Mouse (Mus musculus) right cerebral cortex, adult 2 months (tissue): ENCODE measurements at regions not wholly inside any gene's neighbourhood (a gene's known extent, or its start where the extent isn't known, plus 50 kb on each side); places are given as distances from the start of the nearest gene placed in this dataset.
A peak's percentile ranks its signal among the peaks of the same experiment; 100 is the strongest.
"Not testable (repeated sequence)": the region's sequence is repeated elsewhere in the genome, so short reads cannot be mapped to it uniquely, and the experiment has no call there.

Experiments
- DNase-seq, 2 experiments: peaks; one replicate each; pipeline ENCODE4 v3.0.0; 2021 to 2022; ENCODE audit warnings: low spot score in 2 of 2

DNA sequence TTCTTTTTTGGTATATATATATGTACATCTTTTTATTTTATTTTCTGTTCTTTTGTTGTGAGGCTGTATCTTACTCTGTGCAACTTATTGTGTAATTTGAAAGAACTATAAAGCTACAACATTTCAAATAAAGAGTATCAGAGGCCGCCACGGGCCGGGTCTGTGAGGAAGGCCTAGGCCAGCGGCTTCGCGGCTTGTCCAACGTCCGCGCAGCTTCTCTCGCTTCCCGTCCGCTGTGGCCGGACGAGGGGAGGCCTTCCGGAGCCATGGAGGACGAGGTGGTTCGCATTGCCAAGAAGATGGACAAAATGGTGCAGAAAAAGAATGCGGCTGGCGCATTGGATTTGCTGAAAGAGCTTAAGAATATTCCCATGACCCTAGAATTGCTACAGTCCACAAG lies 167.4 kb downstream of the Kif21a start:
- DNase-seq, result not testable (repeated sequence)

GRCm38 (mm10) chr15:90869452-90869851 lies 180.3 kb downstream of the Kif21a start:
- DNase-seq, result no peak

DNA sequence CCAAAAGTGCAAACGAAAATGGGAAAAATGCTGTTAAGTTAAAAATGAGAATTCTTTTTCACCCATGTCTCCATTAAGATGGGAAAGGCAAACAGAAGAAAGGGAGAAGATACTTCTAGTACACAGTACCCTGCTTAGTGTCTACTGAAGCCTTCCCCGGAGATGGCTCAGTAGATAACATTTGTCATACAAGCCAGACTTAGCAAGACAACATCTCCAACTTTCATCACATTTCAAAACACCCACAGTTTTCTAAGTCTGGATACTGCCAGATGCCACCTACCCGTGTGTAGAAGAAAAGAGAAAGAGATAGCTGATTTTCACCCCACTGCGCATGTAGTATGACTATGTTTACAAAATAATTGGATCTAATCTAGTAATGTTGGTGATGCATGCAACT lies 174.5 kb upstream of the Cpne8 start:
- DNase-seq, result not testable (repeated sequence)

GRCm38 (mm10) chr15:90851991-90852390 lies 172.8 kb upstream of the Cpne8 start:
- no peak for DNase-seq

GRCm38 (mm10) chr15:90841471-90841870 lies 162.2 kb upstream of the Cpne8 start:
- peak; percentile 18 to 25 for DNase-seq

- DNase-seq, result no peak
Measured at GRCm38 (mm10) chr15:90835586-90835985, 156.4 kb upstream of the Cpne8 start.

- no peak for DNase-seq
Measured at GRCm38 (mm10) chr15:90827816-90828215, 148.6 kb upstream of the Cpne8 start.

- no peak for DNase-seq
Measured at GRCm38 (mm10) chr15:90822306-90822705, 143.1 kb upstream of the Cpne8 start.

- no peak for DNase-seq
Measured at GRCm38 (mm10) chr15:90819949-90820655, 140.9 kb upstream of the Cpne8 start.

- DNase-seq, result peak in 1 of 2 experiments; percentile 28
Measured at GRCm38 (mm10) chr15:90818161-90818560, 138.9 kb upstream of the Cpne8 start.

GRCm38 (mm10) chr15:90813907-90814306 lies 134.7 kb upstream of the Cpne8 start:
- no peak for DNase-seq

GRCm38 (mm10) chr15:90810341-90810740 lies 131.1 kb upstream of the Cpne8 start:
- DNase-seq, result no peak

GRCm38 (mm10) chr15:90808236-90808635 lies 129.0 kb upstream of the Cpne8 start:
- DNase-seq, result no peak

DNA sequence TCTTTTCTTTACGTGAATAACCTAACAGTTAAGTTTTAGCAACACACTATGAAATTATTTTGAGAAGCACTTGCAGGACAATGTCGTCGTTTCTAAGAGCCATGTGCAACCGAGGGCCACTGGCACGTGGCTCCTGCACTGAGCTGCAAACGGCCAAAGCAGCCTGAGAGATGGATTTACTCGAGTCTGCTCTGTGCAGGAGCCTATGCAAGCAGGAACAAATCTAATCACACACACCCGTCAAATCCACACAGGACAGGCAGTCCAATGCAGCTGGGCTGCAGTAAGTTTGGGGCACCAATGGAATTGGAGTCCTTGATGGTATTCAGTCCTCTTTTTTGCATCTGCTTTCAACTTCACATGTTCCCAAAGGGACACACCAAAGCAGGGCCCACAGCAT lies 118.8 kb upstream of the Cpne8 start:
- DNase-seq, result no peak

DNA sequence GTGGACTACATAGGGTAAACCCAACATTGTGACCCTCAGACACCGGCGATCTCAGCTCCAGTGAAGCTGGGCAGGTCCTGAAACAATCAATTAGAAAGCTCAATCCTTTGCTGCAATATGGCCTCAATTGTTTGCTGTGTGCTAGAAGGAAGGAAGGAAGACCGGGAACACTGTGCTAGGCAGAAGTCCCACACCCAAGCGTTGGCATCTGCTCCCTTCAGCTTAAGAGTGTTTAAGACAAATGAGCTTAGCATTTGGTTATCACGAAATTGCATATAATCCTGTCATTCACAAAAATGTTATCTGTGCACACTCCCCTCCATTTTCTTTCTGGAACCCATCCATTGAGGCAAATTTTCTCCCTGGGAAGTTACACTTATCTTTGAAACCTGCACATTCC lies 110.7 kb upstream of the Cpne8 start:
- DNase-seq, result no peak

- DNase-seq, result no peak
Measured at GRCm38 (mm10) chr15:90784741-90785140, 105.5 kb upstream of the Cpne8 start.

DNA sequence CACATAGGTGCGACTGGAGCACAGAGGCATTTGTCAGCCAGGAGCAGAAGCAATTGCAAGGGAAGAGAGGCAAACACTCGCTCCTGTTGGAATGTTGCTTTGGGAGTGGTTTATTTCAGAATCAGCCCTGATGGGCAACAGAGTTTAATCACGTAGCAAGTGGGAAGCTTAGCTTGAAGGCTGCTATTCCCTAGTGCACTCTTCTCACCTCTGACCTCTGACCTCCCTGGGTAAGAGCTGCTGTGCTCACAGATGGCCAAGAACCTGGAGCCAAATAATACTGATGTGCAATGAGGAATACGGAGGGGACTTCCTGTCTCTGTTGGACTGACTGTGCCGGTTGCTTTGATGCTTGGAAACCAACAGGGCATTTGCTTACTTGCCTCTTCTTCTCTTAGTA lies 88.3 kb upstream of the Cpne8 start:
- DNase-seq, result no peak

DNA sequence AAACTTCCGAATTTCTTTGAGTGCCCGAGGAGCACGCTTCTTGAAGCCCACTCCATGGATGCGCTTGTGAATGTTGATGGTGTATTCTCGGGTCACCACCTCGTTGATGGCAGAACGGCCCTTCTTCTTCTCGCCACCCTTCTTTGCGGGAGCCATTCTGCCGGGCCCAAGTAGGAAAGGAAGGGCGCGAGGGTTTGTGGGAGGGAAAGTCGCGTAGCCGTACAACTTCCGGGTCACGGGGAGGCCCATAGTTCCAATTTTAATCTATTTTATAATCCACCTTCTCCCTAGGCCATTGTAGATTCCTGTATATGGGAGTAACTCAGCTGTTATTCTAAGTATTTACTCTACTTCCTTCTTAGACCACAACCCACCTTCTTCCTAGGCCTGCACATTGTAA lies 85.3 kb upstream of the Cpne8 start:
- DNase-seq, result not testable (repeated sequence)

GRCm38 (mm10) chr15:90733891-90734290 lies 54.7 kb upstream of the Cpne8 start:
- DNase-seq, result no peak
